Mouse (Mus musculus): Measurements from ENCODE around the gene 4930558K02Rik. TPM values are rescaled to one million over a fixed set of nuclear protein-coding genes. Genes with fewer than 3 reads are reported as not detected.

4930558K02Rik gene
- polyA plus RNA-seq, 1 experiment from 2014 or later = 0.19 TPM

DNA sequence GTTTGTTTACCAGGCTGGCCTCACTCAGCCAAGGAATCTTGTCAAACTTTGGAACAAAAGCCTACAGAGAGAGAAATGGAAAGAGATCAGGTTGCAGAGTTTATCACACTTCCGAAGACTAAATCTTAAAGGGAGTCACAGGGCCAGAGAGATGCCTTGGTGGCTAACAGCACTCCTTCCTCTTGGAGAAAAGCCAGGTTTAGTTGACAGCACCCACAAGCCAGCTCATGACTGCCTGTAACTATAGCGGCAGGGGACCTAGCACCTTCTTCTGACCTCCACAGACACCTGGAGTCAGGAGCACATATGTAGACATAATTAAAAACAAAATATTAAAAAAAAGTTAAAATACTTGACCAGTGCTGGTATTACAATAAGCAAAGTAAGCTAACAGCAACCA, 11.5 kb downstream of the 4930558K02Rik start:
- no peak for ATAC-seq
- Histone ChIP-seq H3K9ac (ENCODE audit: low read depth, low read length) (no peak overlapping the region), H3K36me3 (ENCODE audit: control insufficient read depth, insufficient read depth, low read length) (no peaks in the 10 kb centered on the region), H3K9me3 (replicated peaks; ENCODE audit: control insufficient read depth, low read length, poor library complexity, severe bottlenecking) (no peaks in the 10 kb centered on the region), H3K4me3 (ENCODE audit: low read depth, low read length) (no peak overlapping the region), H3K4me1 (ENCODE audit: control insufficient read depth, insufficient read depth, low read length) (peaks cover 12% of the 10 kb centered on the region), H3K27me3 (ENCODE audit: control insufficient read depth, insufficient read depth, low read depth, low read length) (no peaks in the 10 kb centered on the region), H3K27ac (ENCODE audit: low read length) (no peak overlapping the region), H3K4me2 (ENCODE audit: low read length) (no peak overlapping the region)
- WGBS = 87% methylated on average over 2 of the region's 2 CpGs

DNA sequence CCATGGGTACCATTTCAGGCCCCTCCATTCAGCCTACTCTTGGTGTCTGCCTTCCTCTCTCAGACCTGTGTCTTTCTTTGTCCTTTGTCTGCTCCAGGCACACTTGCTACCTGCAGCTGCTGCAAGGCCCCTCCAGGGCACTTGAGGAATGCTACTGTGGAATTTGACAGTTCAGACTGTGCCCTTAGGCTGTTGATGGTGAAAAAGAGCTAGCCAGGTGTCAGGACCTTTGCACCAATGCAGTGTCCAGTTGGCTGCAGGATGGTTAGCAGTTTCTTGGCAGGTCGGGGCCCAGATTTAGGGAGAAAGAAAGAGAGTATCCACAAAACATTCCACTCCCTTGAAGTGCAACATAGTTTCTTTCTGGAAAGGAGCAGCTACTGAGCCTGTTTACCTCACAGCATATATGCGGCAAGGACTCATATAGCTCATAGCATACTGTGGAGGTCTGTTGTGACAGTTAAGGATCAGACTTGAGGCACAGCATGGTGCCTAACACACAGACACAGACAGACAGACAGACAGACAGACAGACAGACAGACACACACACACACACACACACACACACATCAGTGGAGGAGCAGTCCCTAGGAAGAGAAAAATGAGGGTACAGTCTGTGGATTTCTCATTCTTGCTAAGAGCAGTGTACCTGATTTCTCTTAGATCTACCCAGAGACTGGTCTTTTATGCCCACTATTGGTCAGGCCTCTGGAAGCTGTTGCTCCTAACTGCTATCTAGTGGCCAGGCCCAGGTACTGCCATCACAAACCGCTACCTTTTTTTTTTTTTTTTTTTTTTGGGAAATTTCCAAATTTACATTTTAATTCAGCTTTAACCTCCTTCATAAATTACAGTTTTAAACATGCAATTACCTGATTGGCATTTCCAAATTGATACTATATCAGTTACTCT, 16.7 kb downstream of the 4930558K02Rik start:
- 47% methylated on average over 3 of the region's 3 CpGs for WGBS
- H3K4me3 ChIP-seq (ENCODE audit: low read depth, low read length) = no peak overlapping the region
- no peaks in the 10 kb centered on the region for H3K27me3 ChIP-seq (ENCODE audit: control insufficient read depth, insufficient read depth, low read depth, low read length)
- H3K4me2 ChIP-seq (ENCODE audit: low read length) = no peak overlapping the region
- H3K27ac ChIP-seq (ENCODE audit: low read length) = no peak overlapping the region
- H3K36me3 ChIP-seq (ENCODE audit: control insufficient read depth, insufficient read depth, low read length) = no peaks in the 10 kb centered on the region
- H3K9ac ChIP-seq (ENCODE audit: low read depth, low read length) = no peak overlapping the region
- peak; percentile 88 for ATAC-seq
- H3K4me1 ChIP-seq (ENCODE audit: control insufficient read depth, insufficient read depth, low read length) = no peaks in the 10 kb centered on the region
- H3K9me3 ChIP-seq (replicated peaks; ENCODE audit: control insufficient read depth, low read length, poor library complexity, severe bottlenecking) = no peaks in the 10 kb centered on the region

- H3K36me3 ChIP-seq (ENCODE audit: control insufficient read depth, insufficient read depth, low read length) = no peaks in the 10 kb centered on the region
- no peak for ATAC-seq
Observed at GRCm38 (mm10) chr1:161957964-161958950, 21.2 kb downstream of the 4930558K02Rik start.

DNA sequence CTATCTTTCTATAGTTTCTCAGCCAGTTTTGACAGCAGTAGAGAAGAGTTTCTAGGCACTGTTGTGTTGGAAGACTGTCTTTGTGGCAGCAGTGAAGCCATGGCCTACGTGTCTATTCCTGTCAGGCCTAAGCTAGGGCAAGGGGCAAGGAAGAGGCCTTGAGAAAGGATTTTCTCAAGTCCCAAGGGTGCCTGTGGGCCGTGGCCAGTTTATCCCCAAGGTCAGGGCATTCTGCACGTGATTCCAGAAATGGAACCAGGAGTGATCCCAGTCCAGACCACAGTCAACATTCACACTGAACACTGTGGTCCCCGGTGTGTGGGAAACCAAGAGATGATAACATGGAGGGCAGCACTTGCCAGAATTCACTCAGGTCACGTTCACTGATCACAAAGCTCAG, 23.6 kb downstream of the 4930558K02Rik start:
- H3K4me2 ChIP-seq (ENCODE audit: low read length) = no peak overlapping the region

More at GRCm38 (mm10) chr1:161957964-161958950, 21.2 kb downstream of the 4930558K02Rik start:
- 83% methylated on average over 19 of the region's 19 CpGs for WGBS
- H3K9me3 ChIP-seq (replicated peaks; ENCODE audit: control insufficient read depth, low read length, poor library complexity, severe bottlenecking) = no peaks in the 10 kb centered on the region
- no peak overlapping the region for H3K4me3 ChIP-seq (ENCODE audit: low read depth, low read length)
- H3K4me1 ChIP-seq (ENCODE audit: control insufficient read depth, insufficient read depth, low read length) = no peaks in the 10 kb centered on the region
- H3K27ac ChIP-seq (ENCODE audit: low read length) = no peak overlapping the region
- H3K9ac ChIP-seq (ENCODE audit: low read depth, low read length) = no peak overlapping the region
- H3K4me2 ChIP-seq (ENCODE audit: low read length) = no peak overlapping the region
- H3K27me3 ChIP-seq (ENCODE audit: control insufficient read depth, insufficient read depth, low read depth, low read length) = no peaks in the 10 kb centered on the region

GRCm38 (mm10) chr1:161952599-161952998, 26.8 kb downstream of the 4930558K02Rik start:
- H3K4me1 ChIP-seq (ENCODE audit: control insufficient read depth, insufficient read depth, low read length) = no peaks in the 10 kb centered on the region
- H3K9ac ChIP-seq (ENCODE audit: low read depth, low read length) = no peak overlapping the region
- H3K9me3 ChIP-seq (replicated peaks; ENCODE audit: control insufficient read depth, low read length, poor library complexity, severe bottlenecking) = no peaks in the 10 kb centered on the region
- H3K27ac ChIP-seq (ENCODE audit: low read length) = no peak overlapping the region
- no peaks in the 10 kb centered on the region for H3K36me3 ChIP-seq (ENCODE audit: control insufficient read depth, insufficient read depth, low read length)
- no peak overlapping the region for H3K4me2 ChIP-seq (ENCODE audit: low read length)
- 48% methylated on average over 1 of the region's 1 CpGs for WGBS
- H3K27me3 ChIP-seq (ENCODE audit: control insufficient read depth, insufficient read depth, low read depth, low read length) = no peaks in the 10 kb centered on the region
- H3K4me3 ChIP-seq (ENCODE audit: low read depth, low read length) = no peak overlapping the region
- no peak for ATAC-seq

More for the DNA sequence above, 23.6 kb downstream of the 4930558K02Rik start:
- no peak overlapping the region for H3K27ac ChIP-seq (ENCODE audit: low read length)
- H3K36me3 ChIP-seq (ENCODE audit: control insufficient read depth, insufficient read depth, low read length) = no peaks in the 10 kb centered on the region
- no peaks in the 10 kb centered on the region for H3K4me1 ChIP-seq (ENCODE audit: control insufficient read depth, insufficient read depth, low read length)
- H3K4me3 ChIP-seq (ENCODE audit: low read depth, low read length) = no peak overlapping the region
- H3K9ac ChIP-seq (ENCODE audit: low read depth, low read length) = no peak overlapping the region
- 76% methylated on average over 5 of the region's 5 CpGs for WGBS
- no peaks in the 10 kb centered on the region for H3K9me3 ChIP-seq (replicated peaks; ENCODE audit: control insufficient read depth, low read length, poor library complexity, severe bottlenecking)
- ATAC-seq = no peak
- no peaks in the 10 kb centered on the region for H3K27me3 ChIP-seq (ENCODE audit: control insufficient read depth, insufficient read depth, low read depth, low read length)

- H3K4me3 ChIP-seq (ENCODE audit: low read depth, low read length) = no peak overlapping the region
- H3K4me2 ChIP-seq (ENCODE audit: low read length) = no peak overlapping the region
- H3K27ac ChIP-seq (ENCODE audit: low read length) = no peak overlapping the region
- H3K9ac ChIP-seq (ENCODE audit: low read depth, low read length) = no peak overlapping the region
- H3K27me3 ChIP-seq (ENCODE audit: control insufficient read depth, insufficient read depth, low read depth, low read length) = no peaks in the 10 kb centered on the region
- H3K36me3 ChIP-seq (ENCODE audit: control insufficient read depth, insufficient read depth, low read length) = no peaks in the 10 kb centered on the region
- no peak for ATAC-seq
- no peaks in the 10 kb centered on the region for H3K9me3 ChIP-seq (replicated peaks; ENCODE audit: control insufficient read depth, low read length, poor library complexity, severe bottlenecking)
- H3K4me1 ChIP-seq (ENCODE audit: control insufficient read depth, insufficient read depth, low read length) = no peaks in the 10 kb centered on the region
- 78% methylated on average over 5 of the region's 5 CpGs for WGBS
Observed at GRCm38 (mm10) chr1:161951009-161951779, 28.2 kb downstream of the 4930558K02Rik start.

GRCm38 (mm10) chr1:161942082-161942481, 37.4 kb downstream of the 4930558K02Rik start:
- Histone ChIP-seq H3K27me3 (ENCODE audit: control insufficient read depth, insufficient read depth, low read depth, low read length) (no peaks in the 10 kb centered on the region), H3K36me3 (ENCODE audit: control insufficient read depth, insufficient read depth, low read length) (no peaks in the 10 kb centered on the region), H3K4me3 (ENCODE audit: low read depth, low read length) (no peak overlapping the region), H3K27ac (ENCODE audit: low read length) (no peak overlapping the region), H3K9ac (ENCODE audit: low read depth, low read length) (no peak overlapping the region), H3K9me3 (replicated peaks; ENCODE audit: control insufficient read depth, low read length, poor library complexity, severe bottlenecking) (no peaks in the 10 kb centered on the region), H3K4me2 (ENCODE audit: low read length) (no peak overlapping the region), H3K4me1 (ENCODE audit: control insufficient read depth, insufficient read depth, low read length) (no peaks in the 10 kb centered on the region)
- no peak for ATAC-seq
- 92% methylated on average over 2 of the region's 2 CpGs for WGBS

GRCm38 (mm10) chr1:161932286-161932685, 47.1 kb downstream of the 4930558K02Rik start:
- Histone ChIP-seq H3K4me1 (ENCODE audit: control insufficient read depth, insufficient read depth, low read length) (no peaks in the 10 kb centered on the region), H3K4me2 (ENCODE audit: low read length) (no peak overlapping the region), H3K27ac (ENCODE audit: low read length) (no peak overlapping the region), H3K27me3 (ENCODE audit: control insufficient read depth, insufficient read depth, low read depth, low read length) (no peaks in the 10 kb centered on the region), H3K9ac (ENCODE audit: low read depth, low read length) (no peak overlapping the region), H3K36me3 (ENCODE audit: control insufficient read depth, insufficient read depth, low read length) (no peaks in the 10 kb centered on the region), H3K4me3 (ENCODE audit: low read depth, low read length) (no peak overlapping the region), H3K9me3 (replicated peaks; ENCODE audit: control insufficient read depth, low read length, poor library complexity, severe bottlenecking) (no peaks in the 10 kb centered on the region)
- WGBS = 87% methylated on average over 4 of the region's 4 CpGs
- ATAC-seq = no peak

Data from midbrain, embryonic 16.5 days (tissue).